Mouse (Mus musculus): ENCODE data around the gene Tac1.
"Not testable (repeated sequence)": the region's sequence is repeated elsewhere in the genome, so short reads cannot be mapped to it uniquely, and the experiment has no call there.

The Tac1 gene

DNA sequence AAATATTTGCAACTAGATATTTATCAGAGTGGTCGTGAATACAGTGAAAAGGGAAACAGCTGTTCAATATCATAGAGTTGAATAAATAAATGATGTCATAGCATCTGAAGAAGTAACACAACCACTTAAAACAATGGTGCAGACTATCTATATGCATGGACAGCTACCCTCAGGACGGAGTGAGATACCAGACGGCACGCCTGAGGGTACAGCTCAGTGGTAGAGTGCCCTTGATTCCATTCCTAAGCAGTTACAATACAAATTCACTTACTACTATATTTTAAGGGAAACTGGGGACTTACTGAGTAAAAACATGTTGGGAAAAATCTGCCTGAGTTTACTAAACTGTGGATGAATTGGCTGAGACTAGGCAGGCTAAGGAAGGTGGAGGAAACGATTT, 43.7 kb downstream of the Tac1 start:
- H3K4me1 ChIP-seq (replicated peaks; ENCODE audit: low read depth, low read length) = no peaks in the 10 kb centered on the region
- H3K27me3 ChIP-seq (ENCODE audit: insufficient read depth, low read length) = no peaks in the 10 kb centered on the region
- no peaks in the 10 kb centered on the region for H3K9me3 ChIP-seq (ENCODE audit: low read length)
- no peak overlapping the region for H3K4me3 ChIP-seq (replicated peaks; ENCODE audit: low read length)
- TF ChIP-seq CTCF (conservative IDR thresholded peaks at IDR 0.05; ENCODE audit: low read length) (no peak), NANOG (IDR thresholded peaks at IDR 0.05; ENCODE audit: borderline replicate concordance, low read length) (no peak), POU5F1 (IDR thresholded peaks at IDR 0.05; ENCODE audit: borderline replicate concordance, low read length) (no peak)
- no peaks in the 10 kb centered on the region for H3K36me3 ChIP-seq (ENCODE audit: insufficient read depth, low read length)

- H3K4me3 ChIP-seq (replicated peaks; ENCODE audit: low read length) = no peak overlapping the region
- no peaks in the 10 kb centered on the region for H3K27me3 ChIP-seq (ENCODE audit: insufficient read depth, low read length)
- no peak for TF ChIP-seq POU5F1 (IDR thresholded peaks at IDR 0.05; ENCODE audit: borderline replicate concordance, low read length)
- peak; percentile 23 for TF ChIP-seq CTCF (conservative IDR thresholded peaks at IDR 0.05; ENCODE audit: low read length)
- no peaks in the 10 kb centered on the region for H3K4me1 ChIP-seq (replicated peaks; ENCODE audit: low read depth, low read length)
- H3K36me3 ChIP-seq (ENCODE audit: insufficient read depth, low read length) = no peaks in the 10 kb centered on the region
- no peaks in the 10 kb centered on the region for H3K9me3 ChIP-seq (ENCODE audit: low read length)
Observed at GRCm38 (mm10) chr6:7600228-7600627, 45.5 kb downstream of the Tac1 start.

- no peaks in the 10 kb centered on the region for H3K27me3 ChIP-seq (ENCODE audit: insufficient read depth, low read length)
- no peak overlapping the region for H3K4me3 ChIP-seq (replicated peaks; ENCODE audit: low read length)
- no peaks in the 10 kb centered on the region for H3K36me3 ChIP-seq (ENCODE audit: insufficient read depth, low read length)
- H3K4me1 ChIP-seq (replicated peaks; ENCODE audit: low read depth, low read length) = no peaks in the 10 kb centered on the region
- H3K9me3 ChIP-seq (ENCODE audit: low read length) = no peaks in the 10 kb centered on the region
- TF ChIP-seq NANOG (IDR thresholded peaks at IDR 0.05; ENCODE audit: borderline replicate concordance, low read length) = no peak
- no peak for TF ChIP-seq CTCF (conservative IDR thresholded peaks at IDR 0.05; ENCODE audit: low read length)
- no peak for TF ChIP-seq POU5F1 (IDR thresholded peaks at IDR 0.05; ENCODE audit: borderline replicate concordance, low read length)
Observed at GRCm38 (mm10) chr6:7601353-7602094, 46.8 kb downstream of the Tac1 start.

DNA sequence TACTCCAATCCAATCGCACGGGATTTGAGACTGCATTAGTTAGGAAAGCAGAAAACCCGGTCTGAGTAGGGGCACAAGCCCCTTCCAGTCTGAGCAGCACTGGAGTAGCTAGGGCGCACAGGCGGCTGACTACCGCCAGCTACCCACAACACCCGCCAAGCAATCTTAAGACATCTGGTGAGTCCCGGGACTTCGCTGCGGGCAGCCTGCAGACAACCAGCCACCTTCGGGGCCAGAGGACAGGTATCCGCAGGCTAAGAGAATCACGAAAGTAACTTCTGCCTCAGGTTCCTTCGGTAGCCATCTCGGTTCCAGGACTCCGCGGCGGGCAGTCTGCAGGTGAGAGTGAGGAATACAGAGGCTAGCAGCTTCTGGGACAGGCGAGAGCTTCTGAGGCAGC, 59.0 kb downstream of the Tac1 start:
- not testable (repeated sequence) for H3K27me3 ChIP-seq (ENCODE audit: insufficient read depth, low read length)
- peaks cover 41% of the 10 kb centered on the region for H3K9me3 ChIP-seq (ENCODE audit: low read length)

More for the DNA sequence above, 59.0 kb downstream of the Tac1 start:
- H3K4me3 ChIP-seq (replicated peaks; ENCODE audit: low read length); H3K4me1 ChIP-seq (replicated peaks; ENCODE audit: low read depth, low read length); H3K36me3 ChIP-seq (ENCODE audit: insufficient read depth, low read length): not testable (repeated sequence)

All from E14TG2a.4 (cell line).